In the genomic region with DNA sequence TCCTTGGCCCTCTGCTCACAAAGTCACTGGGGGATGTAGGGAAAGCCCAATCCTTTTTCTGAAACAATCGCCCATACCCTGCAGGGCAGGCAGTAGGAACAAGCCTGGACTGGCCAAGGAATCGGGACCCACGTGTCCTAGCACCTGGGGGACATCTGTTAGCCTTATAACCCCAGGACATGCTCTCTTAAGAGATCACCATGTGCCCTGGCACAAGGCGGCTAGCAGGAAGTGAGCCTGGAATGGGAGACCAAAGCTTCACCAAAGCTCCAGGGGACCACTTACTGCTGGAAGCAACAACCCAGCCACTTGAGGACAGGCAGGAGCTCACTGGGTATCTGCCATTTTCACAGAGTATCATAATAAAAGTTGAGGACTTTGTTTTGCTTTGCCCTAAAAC, we compare ENCODE assay signal across 22 mouse cellular contexts.
DNase-seq lines count a peak whose midpoint lies in the region; ATAC-seq and TF ChIP-seq lines count a peak whose summit lies in the region.
"Had no signal": no experiment of that assay in that cellular context is flagged by ENCODE, and none has a peak within 500 bp of the region (broad histone marks: within the 10 kb centered on the region; RNA-seq: fewer than 3 reads in every experiment).

No protein-coding gene starts in this region.

- no peak overlapping the region for H3K9ac ChIP-seq in hindbrain, embryonic 12.5 days
- H3K9ac ChIP-seq: embryonic facial prominence, embryonic 12.5 days; forebrain, embryonic 13.5 days; forebrain, embryonic 15.5 days; forebrain, postnatal 0 days had no signal

- no peak overlapping the region for H3K4me3 ChIP-seq in cerebellum, adult 2 months (replicated peaks; ENCODE audit: insufficient read depth, low read depth, low read length)
- no peak overlapping the region for H3K4me3 ChIP-seq in hindbrain, embryonic 10.5 days
- H3K4me3 ChIP-seq in hindbrain, embryonic 12.5 days, result no peak overlapping the region
- H3K4me3 ChIP-seq in layer of hippocampus, adult 2 months, result no peak overlapping the region
- H3K4me3 ChIP-seq: embryonic facial prominence, embryonic 10.5 days; embryonic facial prominence, embryonic 12.5 days; forebrain, embryonic 13.5 days; forebrain, embryonic 15.5 days had no signal

- H3K9me3 ChIP-seq in hindbrain, embryonic 10.5 days, result no peaks in the 10 kb centered on the region
- no peaks in the 10 kb centered on the region for H3K9me3 ChIP-seq in hindbrain, embryonic 12.5 days (replicated peaks)
- H3K9me3 ChIP-seq: embryonic facial prominence, embryonic 10.5 days; embryonic facial prominence, embryonic 12.5 days; forebrain, embryonic 13.5 days; forebrain, embryonic 15.5 days; G1E had no signal

- no peak for ATAC-seq in hindbrain, embryonic 12.5 days (ENCODE audit: low FRiP score)
- ATAC-seq: activated CD4-positive, CD25-positive, alpha-beta regulatory T cell, adult 4 months; CD4-positive, CD25-positive, alpha-beta regulatory T cell, adult 4 months; forebrain, embryonic 13.5 days; forebrain, embryonic 15.5 days; Patski had no signal

- H3K27me3 ChIP-seq in cerebellum, adult 2 months (ENCODE audit: control insufficient read depth, insufficient read depth, low read length), result no peaks in the 10 kb centered on the region
- no peaks in the 10 kb centered on the region for H3K27me3 ChIP-seq in hindbrain, embryonic 10.5 days (ENCODE audit: insufficient read depth, poor library complexity, severe bottlenecking)
- H3K27me3 ChIP-seq in hindbrain, embryonic 12.5 days, result no peaks in the 10 kb centered on the region
- H3K27me3 ChIP-seq: embryonic facial prominence, embryonic 12.5 days; forebrain, embryonic 13.5 days; forebrain, embryonic 15.5 days had no signal

- no peak for TF ChIP-seq CTCF in cerebellum, adult 2 months (IDR thresholded peaks at IDR 0.05; ENCODE audit: borderline replicate concordance, insufficient read depth, low read depth, low read length)
- TF ChIP-seq CTCF in layer of hippocampus, adult 2 months (conservative IDR thresholded peaks at IDR 0.05), result no peak

- 11% methylated on average over 4 of the region's 4 CpGs for WGBS in cerebellum, adult 2 months
- 74% methylated on average over 4 of the region's 4 CpGs for WGBS in hindbrain, embryonic 10.5 days
- WGBS in hindbrain, embryonic 12.5 days, result 81% methylated on average over 4 of the region's 4 CpGs

- peaks cover 69% of the 10 kb centered on the region for H3K36me3 ChIP-seq in hindbrain, embryonic 10.5 days
- peaks cover 49% of the 10 kb centered on the region for H3K36me3 ChIP-seq in hindbrain, embryonic 12.5 days
- H3K36me3 ChIP-seq: embryonic facial prominence, embryonic 12.5 days; G1E had no signal

- peaks cover 47% of the 10 kb centered on the region for H3K4me1 ChIP-seq in cerebellum, adult 2 months (ENCODE audit: control insufficient read depth, insufficient read depth, low read length)
- 0 out of 2 replicates have a peak, but pooled peaks cover 8% of the 10 kb centered on the region for H3K4me1 ChIP-seq in hindbrain, embryonic 10.5 days (replicated peaks)
- H3K4me1 ChIP-seq in hindbrain, embryonic 12.5 days, result no peaks in the 10 kb centered on the region
- H3K4me1 ChIP-seq: embryonic facial prominence, embryonic 12.5 days had no signal

- TF ChIP-seq POLR2A in cerebellum, adult 2 months (IDR thresholded peaks at IDR 0.05; ENCODE audit: borderline replicate concordance, insufficient read depth, low read length), result no peak

- H3K27ac ChIP-seq in cerebellum, adult 2 months (ENCODE audit: insufficient read depth, low read length), result peak overlapping the region; percentile 1; the same call in 1 of the 2 replicates
- 0 out of 2 replicates have a peak overlapping the region, but pooled peaks have one; percentile 41 for H3K27ac ChIP-seq in hindbrain, embryonic 10.5 days
- H3K27ac ChIP-seq in hindbrain, embryonic 12.5 days, result no peak overlapping the region
- H3K27ac ChIP-seq in layer of hippocampus, adult 2 months, result peak overlapping the region; percentile 72
- H3K27ac ChIP-seq: embryonic facial prominence, embryonic 10.5 days; embryonic facial prominence, embryonic 12.5 days; forebrain, embryonic 13.5 days; forebrain, embryonic 15.5 days had no signal

- H3K4me2 ChIP-seq in hindbrain, embryonic 12.5 days (replicated peaks), result no peak overlapping the region
- H3K4me2 ChIP-seq: embryonic facial prominence, embryonic 12.5 days; forebrain, embryonic 13.5 days; forebrain, embryonic 15.5 days had no signal

- peak in 1 of 2 experiments; percentile 49 for DNase-seq in cerebellum, adult 2 months
- no peak for DNase-seq in cerebellum, adult 8-10 months
- DNase-seq in hindbrain, embryonic 10.5 days (ENCODE audit: low spot score), result no peak
- peak; percentile 62 for DNase-seq in kidney, adult 9 months
- DNase-seq in kidney, adult 11 months, result no peak
- no peak for DNase-seq in layer of hippocampus, adult 2 months (ENCODE audit: low spot score in 2 of 2)
- no peak for DNase-seq in layer of hippocampus, postnatal 14 days (ENCODE audit: low spot score in 2 of 2)
- DNase-seq: adrenal gland, adult 8-10 months; adrenal gland, postnatal 14 days; adrenal gland, postnatal 36 days; B cell, adult 2 months; cerebellum, adult 11 months; forebrain, postnatal 0 days had no signal
